Mouse (Mus musculus) heart, adult 2 months (tissue): ENCODE results near the gene Bcl2l12. TPM values are rescaled to one million over a fixed set of nuclear protein-coding genes. Genes with fewer than 3 reads are reported as not detected.
A peak's percentile ranks its signal among the peaks of the same experiment; 100 is the strongest.

Experiments used
- DNase-seq, 2 experiments: peaks; one replicate each; pipeline ENCODE4 v3.0.0; 2021
- H3K27ac ChIP-seq: fragments of 200-600 bp; 2 replicates; pipeline ENCODE4 v1.8.1; 2022
- H3K27me3 ChIP-seq: fragments of 200-500 bp; 2 replicates; pipeline ENCODE4 v1.6.1; 2012; ENCODE audit warnings: mild to moderate bottlenecking, low read length, inconsistent platforms, mixed read lengths; ENCODE audit not compliant: control insufficient read depth, insufficient read depth
- H3K36me3 ChIP-seq: fragments of 200-500 bp; 2 replicates; pipeline ENCODE4 v1.6.1; 2012; ENCODE audit warnings: low read length, inconsistent platforms; ENCODE audit not compliant: control insufficient read depth, insufficient read depth
- H3K4me1 ChIP-seq: fragments of 200-500 bp; 2 replicates; pipeline ENCODE4 v1.6.1; 2011; ENCODE audit warnings: low read length; ENCODE audit not compliant: control insufficient read depth, insufficient read depth
- H3K4me3 ChIP-seq: fragments of 200-600 bp; 2 replicates; pipeline ENCODE4 v1.8.1; 2022
- H3K79me2 ChIP-seq: fragments of 200-500 bp; replicated peaks from 2 replicates; pipeline ENCODE4 v1.6.1; 2012; ENCODE audit warnings: mild to moderate bottlenecking, inconsistent platforms, low read length, moderate library complexity, mixed read lengths; ENCODE audit not compliant: control insufficient read depth, insufficient read depth
- H3K9ac ChIP-seq: fragments of 200-500 bp; 2 replicates; pipeline ENCODE4 v1.6.1; 2012; ENCODE audit warnings: low read depth, mild to moderate bottlenecking, control low read depth, inconsistent platforms, low read length, mixed read lengths
- CTCF ChIP-seq: fragments of 200-600 bp; IDR thresholded peaks from 2 replicates; pipeline ENCODE4 v1.8.1; 2022; ENCODE audit warnings: antibody characterized with exemption, mild to moderate bottlenecking, moderate library complexity
- EP300 ChIP-seq: fragments of 200-500 bp; IDR thresholded peaks from 2 replicates; pipeline ENCODE4 v1.6.1; 2011; ENCODE audit warnings: low read depth, low read length, control low read depth; ENCODE audit not compliant: insufficient read depth
- POLR2A ChIP-seq: fragments of 200-500 bp; IDR thresholded peaks from 2 replicates; pipeline ENCODE4 v1.6.1; 2011; ENCODE audit warnings: mild to moderate bottlenecking, low read depth, low read length, control low read depth; ENCODE audit not compliant: insufficient read depth
- WGBS: fragments of 180-500 bp; shearing (Covaris S2); methylation state at CpG from one replicate; pipeline ENCODE4 v1.1.7; 2018; 5-methylcytosine and 5-hydroxymethylcytosine counted together
- intact Hi-C: fragments of 180-260 bp; cut with DNase I; formaldehyde crosslinking; loops from one replicate; pipeline ENCODE4 v1.15.1; 2025
- polyA plus RNA-seq: library from polyadenylated mRNA; depleted of rRNA; stranded (reverse); fragments of >200 nt; gene quantifications from 2 replicates; pipeline ENCODE4 v1.2.3, GENCODE M21; 2012
- total RNA-seq, 2 experiments: library from RNA; stranded (reverse); gene quantifications; 2 replicates each; pipeline ENCODE4 v1.2.3; 2021

Bcl2l12 gene
- total and polyA plus RNA-seq, 3 experiments: 9.5 to 19.2 (median 11.5) TPM

DNA sequence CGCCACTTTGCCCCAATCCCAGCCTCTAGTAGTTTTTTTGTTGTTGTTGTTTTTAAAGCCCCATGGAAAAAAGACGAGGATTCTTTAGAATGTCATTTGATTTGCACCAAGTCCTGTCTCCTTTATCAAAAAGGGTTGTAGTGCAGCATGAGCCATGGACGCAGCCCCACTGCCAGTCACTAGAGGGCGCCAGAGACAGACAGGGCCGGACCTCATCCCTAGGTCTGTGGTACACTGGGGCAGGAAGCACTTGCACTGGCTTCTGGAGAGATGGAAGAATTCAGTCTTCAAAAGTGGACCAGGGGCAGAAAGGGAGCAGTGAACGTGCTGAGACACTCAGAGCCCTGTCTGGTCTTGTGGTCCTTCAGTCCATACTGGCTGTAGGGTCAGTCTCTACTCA lies 15.4 kb downstream of the Bcl2l12 start:
- TF ChIP-seq POLR2A (no peak), CTCF (peak; percentile 99), EP300 (peak; percentile 89)
- Histone ChIP-seq H3K9ac (no peak overlapping the region), H3K4me3 (no peak overlapping the region), H3K27me3 (no peaks in the 10 kb centered on the region), H3K36me3 (no peaks in the 10 kb centered on the region), H3K4me1 (peaks cover 6% of the 10 kb centered on the region), H3K27ac (no peak overlapping the region), H3K79me2 (peaks cover 3% of the 10 kb centered on the region)
- 23% methylated on average over 6 of the region's 6 CpGs for WGBS
- intact Hi-C loops: loop anchor here (1.0 to 5.0 kb wide), 3 partner anchors 85 to 219 kb away; partner anchors contain the start of genes Ccdc155, Flt3l and Gm45713
- DNase-seq: peak; percentile 84 to 90

DNA sequence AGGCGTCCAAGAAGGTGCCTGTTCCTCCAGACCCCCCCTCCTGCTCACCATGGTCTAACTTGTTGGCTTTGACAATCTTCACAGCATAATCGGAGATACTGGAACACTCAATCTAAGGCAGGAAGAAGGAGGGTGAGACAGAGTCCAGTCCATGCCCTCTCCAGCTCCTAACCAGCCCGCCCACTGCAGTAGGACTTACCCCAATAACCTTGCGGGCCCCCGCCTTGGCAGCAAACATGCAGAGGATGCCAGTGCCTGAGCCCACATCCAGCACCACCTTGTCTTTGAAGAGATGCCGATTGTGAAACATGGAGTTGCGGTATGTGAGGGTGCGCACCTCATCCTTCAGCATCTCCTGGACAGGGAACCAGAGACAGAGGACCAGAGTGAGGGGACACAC lies 17.0 kb downstream of the Bcl2l12 start:
- Histone ChIP-seq H3K9ac (no peak overlapping the region), H3K27ac (no peak overlapping the region), H3K27me3 (no peaks in the 10 kb centered on the region), H3K4me3 (no peak overlapping the region), H3K36me3 (no peaks in the 10 kb centered on the region), H3K79me2 (peaks cover 3% of the 10 kb centered on the region), H3K4me1 (peaks cover 2% of the 10 kb centered on the region)
- DNase-seq: no peak
- intact Hi-C loops: loop anchor here (5.0 kb wide), 2 partner anchors 156 to 221 kb away; partner anchors contain the start of genes Ccdc155, Flt3l and Gm45713
- no peak for TF ChIP-seq CTCF
- TF ChIP-seq EP300: no peak
- WGBS: 91% methylated on average over 8 of the region's 8 CpGs

DNA sequence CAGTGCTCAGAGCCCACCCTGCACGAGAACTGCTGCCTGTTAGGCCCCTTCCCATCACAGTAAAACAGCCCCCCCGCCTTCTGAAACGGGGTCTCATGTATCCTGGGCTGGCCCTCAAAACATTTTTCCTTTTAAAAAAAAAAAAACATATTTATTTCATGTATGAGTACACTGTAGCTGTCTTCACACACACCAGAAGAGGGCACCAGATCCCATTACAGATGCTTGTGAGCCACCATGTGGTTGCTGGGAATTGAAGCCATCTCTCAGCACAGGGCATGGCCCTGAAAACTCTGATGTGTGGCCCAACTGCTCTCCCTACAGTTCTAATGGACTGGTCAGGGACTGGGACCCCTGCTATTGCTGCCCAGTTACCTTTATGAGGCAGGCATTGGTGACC lies 20.2 kb downstream of the Bcl2l12 start:
- H3K36me3 ChIP-seq: no peaks in the 10 kb centered on the region
- H3K27ac ChIP-seq: no peak overlapping the region

DNA sequence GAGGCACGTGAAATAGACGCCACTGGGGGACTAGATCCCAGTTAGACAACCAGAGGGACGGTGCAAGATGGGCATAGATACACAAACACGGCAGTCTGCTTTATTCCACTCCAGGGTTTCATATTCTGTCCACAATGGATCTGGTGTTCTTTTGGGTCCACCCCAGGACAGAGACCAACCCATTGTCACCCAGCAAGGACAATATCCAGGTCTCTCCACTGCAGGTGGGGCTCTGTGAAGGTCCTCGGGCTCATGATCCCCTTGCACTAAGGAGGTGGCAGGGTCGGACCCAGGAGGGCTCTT lies 23.4 kb downstream of the Bcl2l12 start:
- Histone ChIP-seq H3K36me3 (no peaks in the 10 kb centered on the region), H3K4me1 (peaks cover 3% of the 10 kb centered on the region; the same call in 1 of the 2 replicates), H3K9ac (no peak overlapping the region), H3K27ac (no peak overlapping the region), H3K4me3 (no peak overlapping the region), H3K27me3 (no peaks in the 10 kb centered on the region), H3K79me2 (no peaks in the 10 kb centered on the region)
- no peak for TF ChIP-seq CTCF
- TF ChIP-seq EP300: no peak
- TF ChIP-seq POLR2A: no peak
- 38% methylated on average over 6 of the region's 6 CpGs for WGBS
- intact Hi-C loops: no loop called here
- DNase-seq: no peak

More for the DNA sequence above, 20.2 kb downstream of the Bcl2l12 start:
- H3K4me1 ChIP-seq: peaks cover 3% of the 10 kb centered on the region
- no peaks in the 10 kb centered on the region for H3K79me2 ChIP-seq
- TF ChIP-seq EP300 (no peak), CTCF (no peak), POLR2A (no peak)
- DNase-seq: no peak
- H3K27me3 ChIP-seq: no peaks in the 10 kb centered on the region
- no peak overlapping the region for H3K9ac ChIP-seq
- no peak overlapping the region for H3K4me3 ChIP-seq
- 91% methylated on average over 3 of the region's 3 CpGs for WGBS
- intact Hi-C loops: no loop called here

DNA sequence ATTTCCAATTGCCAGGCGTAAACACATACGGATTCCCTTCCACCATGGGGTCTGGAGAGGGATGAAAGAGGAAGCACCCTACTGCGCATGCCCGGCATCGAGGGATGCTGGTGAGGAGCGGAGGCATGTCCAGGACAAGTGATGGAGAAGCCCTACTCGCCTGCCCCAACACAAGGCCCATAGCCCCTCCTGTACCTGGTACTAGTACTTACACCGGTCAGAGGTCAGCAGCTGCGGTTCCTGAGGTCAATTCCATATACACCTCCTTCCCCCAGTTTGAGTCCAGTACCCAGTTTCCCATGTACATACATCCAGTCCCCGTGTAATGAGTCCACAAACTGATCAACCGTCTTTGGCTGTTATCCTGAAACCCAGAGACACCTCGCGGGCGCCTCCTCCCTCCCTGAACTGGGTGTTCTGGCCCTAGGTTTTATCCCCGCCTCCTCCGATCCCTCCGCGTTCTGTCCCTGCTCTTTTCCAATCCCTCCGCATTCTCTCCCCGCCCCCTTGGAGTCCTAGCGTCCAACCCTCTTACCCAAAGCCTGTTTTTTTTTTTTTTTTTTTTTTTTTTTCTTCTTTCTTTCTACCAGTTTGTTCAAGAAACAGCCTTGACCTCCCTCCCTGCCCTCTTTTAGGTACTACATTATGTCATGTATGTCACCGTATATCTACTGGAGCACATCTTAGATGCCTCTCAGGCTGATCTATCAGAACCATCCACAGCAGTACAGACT lies 24.0 kb downstream of the Bcl2l12 start, which contains the start of gene Cpt1c:
TSS of gene Cpt1c (minus strand) at position 469 of the 734 bp plus-strand sequence.
- DNase-seq: peak; percentile 80
- Histone ChIP-seq H3K4me3 (peak within 1 kb of the TSS; percentile 53), H3K79me2 (no peaks in the 10 kb centered on the region), H3K36me3 (no peaks in the 10 kb centered on the region), H3K9ac (peak within 1 kb of the TSS; percentile 40), H3K27ac (peak within 1 kb of the TSS; percentile 68), H3K4me1 (peaks cover 3% of the 10 kb centered on the region; the same call in 1 of the 2 replicates), H3K27me3 (no peaks in the 10 kb centered on the region)
- WGBS: 4% methylated on average over 22 of the region's 22 CpGs
- no peak for TF ChIP-seq CTCF
- TF ChIP-seq POLR2A: peak; percentile 57; the same call in 1 of the 2 replicates
- intact Hi-C loops: no loop called here

DNA sequence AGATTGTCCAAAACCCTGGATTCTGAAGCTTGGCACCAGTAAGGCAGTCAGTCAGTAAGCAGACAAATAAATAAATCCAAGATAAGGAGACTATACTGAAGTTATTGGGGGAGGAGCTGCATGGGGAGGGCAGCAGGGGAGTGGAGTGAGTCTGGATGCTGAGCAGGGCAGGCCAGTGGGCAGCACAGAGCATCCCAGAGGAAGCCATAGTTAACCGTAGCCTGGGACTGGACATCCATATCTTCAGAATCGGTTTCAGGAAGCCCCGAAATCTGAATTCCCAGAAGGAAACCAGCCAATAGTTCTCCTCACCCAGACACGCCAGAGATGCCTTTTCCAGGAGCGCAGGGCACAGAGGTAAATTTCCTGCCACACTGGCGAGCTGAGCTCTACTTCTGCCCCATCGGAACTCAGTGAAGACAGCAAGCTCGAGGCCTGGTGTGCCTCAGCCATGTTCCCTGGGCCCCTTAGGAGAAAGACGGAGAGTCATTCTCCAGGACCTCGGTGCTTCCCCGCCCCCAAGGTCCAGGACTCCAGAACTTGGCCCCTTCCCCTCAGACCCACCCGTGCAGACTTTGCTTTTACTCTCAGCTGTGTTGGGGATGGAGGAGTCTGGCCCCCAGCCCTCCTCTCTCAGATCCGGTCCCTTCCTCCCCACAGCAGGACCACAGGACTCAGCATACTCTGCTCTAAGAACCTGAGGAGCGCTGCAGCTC lies 24.9 kb downstream of the Bcl2l12 start:
- no peaks in the 10 kb centered on the region for H3K79me2 ChIP-seq
- TF ChIP-seq EP300: no peak
- TF ChIP-seq CTCF: no peak
- TF ChIP-seq POLR2A: no peak
- intact Hi-C loops: no loop called here
- peaks cover 3% of the 10 kb centered on the region; the same call in 1 of the 2 replicates for H3K4me1 ChIP-seq
- H3K4me3 ChIP-seq: peak overlapping the region; percentile 21
- no peak overlapping the region for H3K27ac ChIP-seq
- WGBS: 44% methylated on average over 14 of the region's 14 CpGs
- no peaks in the 10 kb centered on the region for H3K36me3 ChIP-seq
- H3K9ac ChIP-seq: peak overlapping the region; percentile 16; the same call in 1 of the 2 replicates
- no peak for DNase-seq
- H3K27me3 ChIP-seq: no peaks in the 10 kb centered on the region
